Mouse (Mus musculus): ENCODE measurements around the gene Psmd6. TPM values are rescaled to one million over a fixed set of nuclear protein-coding genes. Genes with fewer than 3 reads are reported as not detected.

Psmd6 gene
- polyA plus RNA-seq (2015; fragmentation: Nextera tagmentation; extraction: Ambion mirVana), result 240 and 248 TPM in 2 replicates

- peak within 1 kb of the TSS; percentile 75; the same call in 1 of the 2 replicates for H3K27ac ChIP-seq (ENCODE audit: low read length)
Measured at GRCm38 (mm10) chr14:14120230-14121096, at the start of gene Psmd6. Psmd6 (minus strand) TSS chr14:14120984.

GRCm38 (mm10) chr14:14110710-14111109 lies 10.1 kb downstream of the Psmd6 start:
- H3K4me2 ChIP-seq (replicated peaks; ENCODE audit: low read depth, low read length), result no peak overlapping the region
- no peaks in the 10 kb centered on the region for H3K27me3 ChIP-seq (ENCODE audit: insufficient read depth, low read length)
- 76% methylated on average over 4 of the region's 4 CpGs for WGBS
- no peak overlapping the region for H3K9ac ChIP-seq (replicated peaks; ENCODE audit: low read length)
- H3K36me3 ChIP-seq (ENCODE audit: insufficient read depth, low read length), result peaks cover 48% of the 10 kb centered on the region
- H3K9me3 ChIP-seq (ENCODE audit: low read length), result no peaks in the 10 kb centered on the region
- no peaks in the 10 kb centered on the region for H3K4me1 ChIP-seq (ENCODE audit: insufficient read depth, low read length)
- H3K27ac ChIP-seq (ENCODE audit: low read length), result no peak overlapping the region
- no peak for ATAC-seq (ENCODE audit: low FRiP score, low TSS enrichment)
- no peak overlapping the region for H3K4me3 ChIP-seq (ENCODE audit: low read length)

More at GRCm38 (mm10) chr14:14120230-14121096, at the start of gene Psmd6:
- peaks cover 9% of the 10 kb centered on the region for H3K4me1 ChIP-seq (ENCODE audit: insufficient read depth, low read length)
- peak; percentile 98 for ATAC-seq (ENCODE audit: low FRiP score, low TSS enrichment)
- H3K9ac ChIP-seq (replicated peaks; ENCODE audit: low read length), result peak within 1 kb of the TSS; percentile 96
- peak within 1 kb of the TSS; percentile 94 for H3K4me2 ChIP-seq (replicated peaks; ENCODE audit: low read depth, low read length)
- H3K9me3 ChIP-seq (ENCODE audit: low read length), result no peaks in the 10 kb centered on the region
- peaks cover 25% of the 10 kb centered on the region for H3K36me3 ChIP-seq (ENCODE audit: insufficient read depth, low read length)
- no peaks in the 10 kb centered on the region for H3K27me3 ChIP-seq (ENCODE audit: insufficient read depth, low read length)
- under 1% methylated on average over 67 of the region's 68 CpGs for WGBS
- H3K4me3 ChIP-seq (ENCODE audit: low read length), result peak within 1 kb of the TSS; percentile 99

GRCm38 (mm10) chr14:14104930-14105318 lies 15.9 kb downstream of the Psmd6 start:
- 24% methylated on average over 2 of the region's 2 CpGs for WGBS
- no peak overlapping the region for H3K27ac ChIP-seq (ENCODE audit: low read length)

GRCm38 (mm10) chr14:14104213-14104929 lies 16.4 kb downstream of the Psmd6 start:
- ATAC-seq (ENCODE audit: low FRiP score, low TSS enrichment), result peak; percentile 78
- 34% methylated on average over 13 of the region's 13 CpGs for WGBS
- H3K4me1 ChIP-seq (ENCODE audit: insufficient read depth, low read length), result no peaks in the 10 kb centered on the region
- H3K36me3 ChIP-seq (ENCODE audit: insufficient read depth, low read length), result peaks cover 34% of the 10 kb centered on the region
- no peak overlapping the region for H3K9ac ChIP-seq (replicated peaks; ENCODE audit: low read length)
- no peaks in the 10 kb centered on the region for H3K9me3 ChIP-seq (ENCODE audit: low read length)
- H3K4me3 ChIP-seq (ENCODE audit: low read length), result no peak overlapping the region
- H3K27ac ChIP-seq (ENCODE audit: low read length), result no peak overlapping the region
- no peak overlapping the region for H3K4me2 ChIP-seq (replicated peaks; ENCODE audit: low read depth, low read length)
- H3K27me3 ChIP-seq (ENCODE audit: insufficient read depth, low read length), result no peaks in the 10 kb centered on the region

More at GRCm38 (mm10) chr14:14104930-14105318, 15.9 kb downstream of the Psmd6 start:
- H3K4me3 ChIP-seq (ENCODE audit: low read length), result no peak overlapping the region
- H3K4me2 ChIP-seq (replicated peaks; ENCODE audit: low read depth, low read length), result no peak overlapping the region
- no peak overlapping the region for H3K9ac ChIP-seq (replicated peaks; ENCODE audit: low read length)
- no peaks in the 10 kb centered on the region for H3K27me3 ChIP-seq (ENCODE audit: insufficient read depth, low read length)
- H3K36me3 ChIP-seq (ENCODE audit: insufficient read depth, low read length), result peaks cover 28% of the 10 kb centered on the region
- no peaks in the 10 kb centered on the region for H3K9me3 ChIP-seq (ENCODE audit: low read length)
- H3K4me1 ChIP-seq (ENCODE audit: insufficient read depth, low read length), result no peaks in the 10 kb centered on the region
- ATAC-seq (ENCODE audit: low FRiP score, low TSS enrichment), result no peak

- no peaks in the 10 kb centered on the region for H3K27me3 ChIP-seq (ENCODE audit: insufficient read depth, low read length)
- no peak overlapping the region for H3K4me3 ChIP-seq (ENCODE audit: low read length)
- no peaks in the 10 kb centered on the region for H3K9me3 ChIP-seq (ENCODE audit: low read length)
- no peaks in the 10 kb centered on the region for H3K4me1 ChIP-seq (ENCODE audit: insufficient read depth, low read length)
- H3K36me3 ChIP-seq (ENCODE audit: insufficient read depth, low read length), result peaks cover 36% of the 10 kb centered on the region
- ATAC-seq (ENCODE audit: low FRiP score, low TSS enrichment), result no peak
- no peak overlapping the region for H3K27ac ChIP-seq (ENCODE audit: low read length)
- H3K9ac ChIP-seq (replicated peaks; ENCODE audit: low read length), result no peak overlapping the region
- no peak overlapping the region for H3K4me2 ChIP-seq (replicated peaks; ENCODE audit: low read depth, low read length)
- 88% methylated on average over 9 of the region's 9 CpGs for WGBS
Measured at GRCm38 (mm10) chr14:14101296-14101695, 19.5 kb downstream of the Psmd6 start.

GRCm38 (mm10) chr14:14100773-14101280 lies 20.0 kb downstream of the Psmd6 start:
- H3K9me3 ChIP-seq (ENCODE audit: low read length), result no peaks in the 10 kb centered on the region

GRCm38 (mm10) chr14:14098330-14098980 lies 22.3 kb downstream of the Psmd6 start:
- ATAC-seq (ENCODE audit: low FRiP score, low TSS enrichment), result peak; percentile 64; the same call in 1 of the 2 replicates
- Histone ChIP-seq H3K9ac (replicated peaks; ENCODE audit: low read length) (no peak overlapping the region), H3K27me3 (ENCODE audit: insufficient read depth, low read length) (no peaks in the 10 kb centered on the region), H3K27ac (ENCODE audit: low read length) (no peak overlapping the region), H3K36me3 (ENCODE audit: insufficient read depth, low read length) (peaks cover 44% of the 10 kb centered on the region), H3K9me3 (ENCODE audit: low read length) (no peaks in the 10 kb centered on the region), H3K4me2 (replicated peaks; ENCODE audit: low read depth, low read length) (no peak overlapping the region), H3K4me3 (ENCODE audit: low read length) (no peak overlapping the region), H3K4me1 (ENCODE audit: insufficient read depth, low read length) (no peaks in the 10 kb centered on the region)
- 31% methylated on average over 10 of the region's 10 CpGs for WGBS

More at GRCm38 (mm10) chr14:14100773-14101280, 20.0 kb downstream of the Psmd6 start:
- no peaks in the 10 kb centered on the region for H3K27me3 ChIP-seq (ENCODE audit: insufficient read depth, low read length)
- WGBS, result 88% methylated on average over 8 of the region's 8 CpGs
- H3K4me3 ChIP-seq (ENCODE audit: low read length), result no peak overlapping the region
- no peak overlapping the region for H3K9ac ChIP-seq (replicated peaks; ENCODE audit: low read length)
- no peaks in the 10 kb centered on the region for H3K4me1 ChIP-seq (ENCODE audit: insufficient read depth, low read length)
- no peak overlapping the region for H3K4me2 ChIP-seq (replicated peaks; ENCODE audit: low read depth, low read length)
- peaks cover 38% of the 10 kb centered on the region for H3K36me3 ChIP-seq (ENCODE audit: insufficient read depth, low read length)
- H3K27ac ChIP-seq (ENCODE audit: low read length), result peak overlapping the region; percentile 52; the same call in 1 of the 2 replicates
- ATAC-seq (ENCODE audit: low FRiP score, low TSS enrichment), result peak; percentile 39; the same call in 1 of the 2 replicates

- H3K27ac ChIP-seq (ENCODE audit: low read length), result no peak overlapping the region
- WGBS, result 95% methylated on average over 6 of the region's 6 CpGs
- H3K9ac ChIP-seq (replicated peaks; ENCODE audit: low read length), result no peak overlapping the region
- no peak overlapping the region for H3K4me2 ChIP-seq (replicated peaks; ENCODE audit: low read depth, low read length)
- no peak for ATAC-seq (ENCODE audit: low FRiP score, low TSS enrichment)
- no peaks in the 10 kb centered on the region for H3K27me3 ChIP-seq (ENCODE audit: insufficient read depth, low read length)
- H3K9me3 ChIP-seq (ENCODE audit: low read length), result no peaks in the 10 kb centered on the region
- H3K4me1 ChIP-seq (ENCODE audit: insufficient read depth, low read length), result no peaks in the 10 kb centered on the region
- peaks cover 42% of the 10 kb centered on the region for H3K36me3 ChIP-seq (ENCODE audit: insufficient read depth, low read length)
- H3K4me3 ChIP-seq (ENCODE audit: low read length), result no peak overlapping the region
Measured at GRCm38 (mm10) chr14:14090571-14090970, 30.2 kb downstream of the Psmd6 start.

- Histone ChIP-seq H3K4me1 (ENCODE audit: insufficient read depth, low read length) (no peaks in the 10 kb centered on the region), H3K9ac (replicated peaks; ENCODE audit: low read length) (no peak overlapping the region), H3K4me2 (replicated peaks; ENCODE audit: low read depth, low read length) (no peak overlapping the region), H3K27ac (ENCODE audit: low read length) (no peak overlapping the region), H3K4me3 (ENCODE audit: low read length) (no peak overlapping the region), H3K9me3 (ENCODE audit: low read length) (no peaks in the 10 kb centered on the region), H3K36me3 (ENCODE audit: insufficient read depth, low read length) (peaks cover 36% of the 10 kb centered on the region), H3K27me3 (ENCODE audit: insufficient read depth, low read length) (no peaks in the 10 kb centered on the region)
- no peak for ATAC-seq (ENCODE audit: low FRiP score, low TSS enrichment)
- WGBS, result 85% methylated on average over 9 of the region's 9 CpGs
Measured at GRCm38 (mm10) chr14:14088016-14088791, 32.6 kb downstream of the Psmd6 start.
